Mouse (Mus musculus) cerebellum, adult 11-12 months (tissue): Measurements from ENCODE around the gene Zkscan5.
A peak's percentile ranks its signal among the peaks of the same experiment; 100 is the strongest.
"Not testable (repeated sequence)": the region's sequence is repeated elsewhere in the genome, so short reads cannot be mapped to it uniquely, and the experiment has no call there.

Experiments
- DNase-seq: peaks from one replicate; pipeline ENCODE4 v3.0.0; 2022

The Zkscan5 gene

DNA sequence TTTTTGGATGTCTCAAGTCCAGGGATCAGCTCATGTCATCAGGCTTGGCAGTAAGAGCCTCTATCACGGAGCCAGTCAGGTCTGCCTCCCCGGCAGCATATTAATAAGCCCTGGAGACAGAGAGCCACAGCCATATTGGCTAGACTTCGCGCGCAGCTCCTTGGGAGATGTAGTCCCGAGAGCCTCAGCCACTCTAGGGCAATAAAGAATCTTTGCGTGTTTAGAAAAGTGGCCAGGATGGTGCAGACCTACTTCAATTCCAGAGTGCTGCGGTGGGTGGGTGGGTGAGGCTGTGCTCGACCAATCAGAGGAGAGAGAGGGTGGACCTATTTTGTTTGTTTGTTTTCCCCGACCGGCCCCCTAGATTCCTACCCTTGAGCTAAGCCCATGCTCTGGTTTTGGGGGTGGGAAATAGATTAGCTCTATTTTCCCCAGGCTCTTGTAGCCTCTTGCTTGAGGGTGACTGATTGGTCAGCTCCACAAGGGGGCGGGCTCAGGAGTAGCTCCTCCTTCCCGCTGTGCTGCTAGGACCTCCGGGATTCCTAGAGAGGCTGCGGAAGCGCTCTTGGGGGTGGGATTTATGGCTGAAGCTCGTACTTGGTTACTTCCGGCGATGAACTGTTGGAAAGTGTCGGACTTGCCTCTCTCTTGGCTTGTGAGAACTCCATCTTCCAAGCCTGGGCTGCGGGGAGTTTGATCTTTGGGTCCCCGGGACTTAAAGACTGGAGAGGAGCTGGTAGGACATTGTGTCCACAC, at the start of gene Zkscan5:
Zkscan5 (plus strand) TSS at position 627 of the 756 bp plus-strand sequence.
- peak; percentile 99 for DNase-seq

DNA sequence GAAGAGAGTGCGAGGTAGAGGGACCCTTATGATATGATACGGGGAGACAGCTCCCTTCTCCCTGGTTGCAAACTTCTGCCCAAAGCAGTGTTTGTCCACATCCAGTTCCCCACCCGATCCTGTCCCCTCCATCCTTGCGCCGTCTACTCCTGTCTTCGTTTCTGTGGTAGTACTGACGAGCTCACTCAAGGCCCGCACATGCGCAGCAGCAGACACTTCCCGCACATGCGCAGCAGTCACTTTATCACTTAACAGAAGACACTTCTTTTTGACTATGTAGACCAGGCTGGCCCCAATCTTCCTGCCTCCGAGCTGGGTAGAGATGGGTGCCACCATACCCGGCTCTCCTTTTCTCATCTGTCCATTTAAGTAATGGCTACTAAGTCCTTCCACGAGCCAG, 43.0 kb upstream of the Zkscan5 start:
- no peak for DNase-seq

DNA sequence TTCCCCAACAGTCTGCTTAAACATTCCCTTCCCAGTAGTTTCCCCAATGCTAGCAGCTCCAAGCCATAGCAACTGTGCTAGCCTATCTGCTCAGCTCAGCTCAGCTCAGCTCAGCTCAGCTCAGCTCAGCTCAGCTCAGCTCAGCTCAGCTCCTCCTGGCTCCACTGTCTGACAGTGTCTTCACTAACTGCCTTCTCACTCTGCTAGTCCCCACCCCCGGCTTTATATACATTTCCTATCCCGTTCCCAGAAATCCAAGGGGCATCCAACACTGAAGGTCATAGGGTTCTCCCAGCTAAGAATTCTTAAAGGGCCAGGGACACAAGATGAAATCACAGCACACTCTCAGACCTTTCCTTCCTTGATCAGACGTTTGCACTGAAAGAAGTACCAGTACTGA, 39.7 kb upstream of the Zkscan5 start:
- DNase-seq = no peak

DNA sequence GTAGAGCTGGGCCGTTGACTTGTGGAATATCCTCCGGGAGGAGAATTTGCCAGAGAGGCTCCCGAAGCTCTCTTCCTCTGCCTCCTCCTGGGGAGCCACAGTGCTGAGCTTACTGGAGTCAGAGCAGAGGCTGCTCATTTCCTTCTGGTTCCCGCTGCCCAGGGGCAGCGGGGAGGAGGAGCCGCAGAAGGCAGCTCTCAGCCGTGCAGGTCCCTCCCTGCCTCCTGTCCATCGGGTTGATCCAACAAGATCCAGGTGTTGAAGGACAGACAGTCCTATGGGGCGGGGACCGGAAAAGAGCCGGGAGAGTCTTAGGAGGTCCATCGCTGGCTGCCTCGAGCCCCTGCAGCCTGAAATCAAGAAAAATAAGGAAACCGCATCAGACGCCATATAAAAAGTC, 39.2 kb upstream of the Zkscan5 start:
- DNase-seq = peak; percentile 21

DNA sequence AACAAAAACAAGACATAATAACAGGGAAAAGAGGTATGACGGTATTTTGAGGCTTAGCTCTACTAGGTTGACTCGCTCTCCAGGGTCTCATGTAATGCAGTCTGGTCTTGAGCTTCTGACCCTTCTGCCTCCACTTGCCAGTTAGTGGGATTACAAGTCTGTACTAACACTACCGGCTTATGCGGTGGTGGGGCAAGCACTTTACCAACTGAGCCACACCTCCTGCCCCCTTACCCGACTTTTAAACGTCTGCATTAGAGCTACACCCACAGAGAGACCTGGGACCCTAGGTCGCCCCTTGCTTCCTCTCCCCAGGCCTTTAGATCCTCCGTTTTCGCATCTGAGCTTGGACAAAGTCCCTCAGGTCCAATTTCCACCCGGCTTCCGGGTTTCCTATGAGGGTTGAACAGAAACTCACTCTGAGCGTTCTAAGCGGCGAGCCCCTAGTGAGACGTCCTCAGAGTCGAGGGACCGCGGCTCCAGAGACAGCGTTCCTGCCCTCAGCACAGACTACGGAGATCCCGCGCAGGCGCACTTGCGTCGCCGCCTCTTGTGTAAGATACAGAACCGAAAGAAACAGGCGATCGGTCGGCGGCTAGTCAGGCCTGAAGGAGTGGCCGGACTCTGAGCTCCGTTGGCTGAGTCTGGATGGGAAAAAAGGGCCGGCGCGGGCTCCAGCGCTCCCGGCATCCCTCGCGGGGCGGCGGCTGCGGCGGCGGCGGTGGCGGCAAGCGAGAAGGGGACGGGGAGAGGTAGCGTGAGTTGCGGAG, 37.6 kb upstream of the Zkscan5 start, which contains the start of the genes Ptcd1 and Cpsf4:
Ptcd1 (minus strand) TSS at position 573 of the 770 bp plus-strand sequence.
Cpsf4 (plus strand) TSS at position 678 of the 770 bp plus-strand sequence.
- DNase-seq = peak; percentile 98

DNA sequence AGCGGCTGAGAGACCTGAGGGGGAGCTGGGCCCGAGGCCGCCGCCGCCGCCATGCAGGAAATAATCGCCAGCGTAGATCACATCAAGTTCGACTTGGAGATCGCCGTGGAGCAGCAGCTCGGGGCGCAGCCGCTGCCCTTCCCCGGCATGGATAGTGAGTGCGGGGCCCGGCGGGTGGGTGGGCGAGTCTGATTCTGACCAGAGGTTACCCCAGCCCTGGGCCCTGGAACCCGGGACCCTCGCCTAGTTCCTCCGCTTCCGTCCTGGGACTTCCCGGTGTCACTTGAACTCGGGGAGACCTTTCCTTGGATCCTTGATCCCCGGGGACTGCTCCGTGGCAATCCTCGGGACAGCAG, 37.1 kb upstream of the Zkscan5 start:
- no peak for DNase-seq

DNA sequence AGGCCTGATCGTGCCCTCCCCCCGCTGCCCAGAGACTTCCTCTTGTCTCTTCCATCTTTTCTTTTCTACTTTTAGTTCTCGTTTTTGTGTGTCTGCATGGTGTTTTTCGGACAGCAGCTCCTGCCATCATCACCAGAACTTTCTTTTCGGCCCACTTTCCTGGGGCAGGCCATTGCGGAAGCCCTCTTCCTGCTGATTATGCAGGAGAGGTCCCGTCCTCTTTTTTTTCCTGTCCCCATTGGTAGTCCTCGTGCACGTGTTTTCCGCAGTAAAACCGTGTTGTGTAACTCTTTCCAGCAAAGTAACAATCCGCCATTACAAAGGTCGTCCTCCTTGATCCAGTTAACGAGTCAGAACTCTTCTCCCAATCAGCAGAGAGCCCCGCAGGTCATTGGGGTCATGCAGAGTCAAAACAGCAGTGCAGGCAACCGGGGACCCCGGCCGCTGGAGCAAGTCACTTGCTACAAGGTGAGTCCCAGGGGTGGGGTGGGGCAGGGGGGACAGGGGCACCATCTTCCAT, 25.8 kb upstream of the Zkscan5 start:
- no peak for DNase-seq

DNA sequence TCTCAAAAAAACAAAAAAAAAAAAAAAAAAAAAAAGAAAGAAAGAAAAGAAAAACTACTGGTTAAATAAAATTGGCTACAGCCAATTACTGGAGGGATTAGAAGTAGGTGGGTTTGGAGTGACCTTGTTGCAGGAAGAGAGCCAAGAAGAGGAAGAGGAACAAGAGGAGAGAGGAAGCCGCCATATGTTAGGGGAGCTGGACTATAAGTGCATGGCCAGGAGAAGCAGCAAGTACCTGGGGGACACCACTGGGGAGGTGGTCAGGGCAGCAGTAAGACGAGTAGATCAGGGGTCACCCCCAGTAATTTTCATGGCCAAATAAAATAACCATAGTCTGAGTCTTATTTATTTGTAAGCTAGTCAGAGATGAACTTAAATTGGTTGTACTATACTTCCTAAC, 19.1 kb upstream of the Zkscan5 start:
- no peak for DNase-seq

DNA sequence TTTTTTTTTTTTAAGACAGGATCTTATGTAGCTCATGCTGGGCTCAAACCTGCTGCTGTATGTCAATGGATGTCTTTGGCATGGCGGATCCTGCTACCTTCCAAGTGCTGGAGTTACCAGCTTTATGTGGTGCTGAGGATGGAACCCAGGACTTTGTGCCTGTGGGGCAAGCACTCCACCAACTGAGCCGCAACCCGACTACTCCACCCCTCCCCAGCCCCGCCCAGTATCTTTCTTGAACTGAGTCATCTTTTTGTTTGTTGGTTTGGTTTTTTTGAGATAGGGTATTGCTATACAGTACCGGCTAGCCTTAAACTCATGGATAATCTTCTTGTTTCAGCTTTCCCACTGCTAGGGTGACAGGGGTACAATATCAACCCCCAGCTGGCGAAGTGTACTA, 14.9 kb upstream of the Zkscan5 start:
- no peak for DNase-seq

DNA sequence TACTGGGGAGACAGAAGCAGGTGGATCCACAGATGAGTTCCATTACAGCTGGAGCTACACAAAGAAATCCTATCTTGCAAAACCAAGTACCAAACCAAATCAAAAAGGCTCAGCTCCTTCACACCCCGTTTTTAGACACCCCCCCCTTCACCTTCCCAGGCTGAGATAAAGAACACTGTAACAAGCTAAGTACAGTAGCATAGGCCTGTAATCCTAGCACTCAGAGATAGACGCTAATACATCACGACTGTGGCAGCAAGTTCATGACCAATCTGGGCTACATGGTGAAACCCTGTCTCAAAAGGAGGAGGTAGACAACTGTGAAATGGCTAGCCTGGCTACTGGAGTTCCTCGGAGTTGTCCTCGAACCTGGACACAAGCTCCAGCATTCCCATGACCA, 14.0 kb upstream of the Zkscan5 start:
- no peak for DNase-seq

DNA sequence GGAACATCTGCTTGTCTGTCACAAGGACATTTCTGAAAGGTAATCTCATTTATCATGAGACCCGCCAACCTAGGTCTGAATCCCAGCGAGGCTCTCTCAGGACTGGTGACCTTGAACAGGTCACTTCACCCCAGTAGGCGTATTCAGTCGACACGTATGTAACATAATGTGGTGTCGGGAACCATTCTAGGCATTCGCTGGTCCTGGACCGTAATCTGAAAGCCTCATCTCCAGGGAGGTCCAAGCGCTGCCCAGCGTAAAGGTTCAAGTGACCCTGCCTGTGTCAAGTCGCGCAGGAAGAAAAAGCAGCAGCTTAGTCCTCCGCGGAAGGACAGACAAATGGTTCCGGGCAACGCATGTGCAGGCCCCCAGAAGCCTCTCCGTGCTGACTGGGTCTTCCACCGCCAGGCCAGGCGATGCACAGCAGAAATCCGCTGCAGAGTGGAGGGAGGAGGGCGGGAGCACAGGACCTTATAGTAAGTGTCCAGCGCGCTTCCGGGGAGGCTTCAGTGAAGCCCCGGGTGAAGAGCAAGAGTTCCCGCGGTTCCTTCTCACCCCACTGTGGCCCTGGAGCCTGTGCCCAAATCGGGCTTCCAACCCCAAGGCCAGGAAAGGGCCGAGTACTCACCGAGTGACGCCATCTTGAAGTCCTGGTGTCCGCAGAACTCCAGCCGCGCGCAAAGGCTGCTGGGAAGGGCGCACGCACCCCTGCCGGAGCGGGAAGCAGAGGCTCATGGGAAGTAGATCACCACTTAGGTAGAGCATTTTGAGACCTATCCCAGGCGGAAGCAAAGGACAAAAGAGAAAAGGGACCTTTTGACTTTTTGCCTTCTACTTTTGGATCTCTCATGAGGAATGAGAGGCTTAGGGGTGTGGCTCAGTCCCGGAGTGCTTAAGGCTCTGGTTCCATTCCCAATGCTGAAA, 13.2 kb upstream of the Zkscan5 start:
- peak; percentile 89 for DNase-seq

DNA sequence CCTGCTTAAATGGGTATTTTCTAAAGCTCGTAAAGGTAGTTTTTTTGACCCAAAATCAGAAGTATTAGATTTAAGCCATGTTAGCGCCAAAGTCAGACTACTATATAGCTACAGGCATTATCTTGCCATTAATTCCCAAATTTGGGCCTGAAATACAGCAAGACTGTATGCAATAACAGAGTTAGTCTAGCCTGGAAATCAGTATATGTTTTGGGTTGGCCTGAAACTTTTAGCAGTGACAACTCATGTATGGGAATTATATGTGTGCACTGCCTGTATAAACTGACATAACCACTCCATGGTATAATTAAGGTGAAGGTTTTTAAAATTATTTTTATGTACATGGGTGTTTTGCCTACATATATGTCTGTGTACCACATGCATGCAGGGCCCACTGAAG, 12.4 kb upstream of the Zkscan5 start, which contains the start of gene Atp5j2:
Atp5j2 (minus strand) TSS at position 101 of the 400 bp plus-strand sequence.
- no peak for DNase-seq

DNA sequence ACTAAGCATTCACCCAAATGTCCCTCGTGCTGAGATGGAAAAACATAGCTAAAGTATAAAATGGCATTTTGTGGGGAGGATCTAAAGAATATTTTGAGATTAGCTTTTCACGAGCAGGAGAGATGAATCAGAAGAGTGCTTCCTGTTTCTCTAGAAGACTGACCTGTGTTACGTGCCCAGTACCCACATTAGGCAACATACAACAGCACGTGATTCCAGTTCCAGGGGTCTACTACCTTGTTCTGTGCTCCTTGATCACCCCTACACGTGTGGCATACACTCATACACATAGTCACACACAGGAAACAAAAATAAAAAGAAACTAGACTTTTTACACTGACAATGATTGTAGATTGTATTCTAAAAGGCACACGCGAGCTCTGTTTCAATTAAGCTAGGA, 4.0 kb upstream of the Zkscan5 start:
- DNase-seq = no peak

DNA sequence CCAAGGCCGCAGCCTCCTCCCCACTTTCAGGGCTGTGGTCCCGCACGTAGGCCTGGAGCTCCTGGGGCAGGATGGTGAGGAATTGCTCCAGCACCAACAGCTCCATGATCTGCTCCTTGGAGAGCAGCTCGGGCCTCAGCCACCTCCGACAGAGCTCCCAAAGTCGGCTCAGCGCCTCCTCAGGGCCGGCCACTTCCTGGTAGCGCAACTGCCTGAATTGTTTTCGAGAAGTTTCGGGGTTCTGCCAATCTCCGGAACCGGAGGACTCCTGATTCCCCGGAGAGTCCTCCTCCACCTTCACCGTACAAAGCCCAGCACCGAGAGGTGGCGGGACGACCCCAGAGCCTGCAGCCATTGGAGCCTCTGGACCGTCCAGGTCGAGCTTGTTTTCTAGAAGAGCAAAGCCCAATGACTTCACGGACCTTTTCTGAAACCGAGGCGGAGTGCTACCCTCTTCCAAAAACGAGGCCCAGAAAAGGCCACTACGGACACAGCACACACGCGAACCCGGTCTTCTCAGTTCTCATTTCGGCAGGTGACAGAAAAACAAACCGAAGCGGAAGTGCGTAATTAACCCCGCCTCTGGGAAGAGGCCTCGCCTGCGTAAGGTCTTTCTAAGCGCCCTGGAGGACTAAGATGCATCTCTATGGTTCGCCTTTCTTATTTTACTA, 2.9 kb upstream of the Zkscan5 start, which contains the start of gene Zkscan14:
Zkscan14 (minus strand) TSS at position 548 of the 671 bp plus-strand sequence.
- DNase-seq = peak; percentile 76

DNA sequence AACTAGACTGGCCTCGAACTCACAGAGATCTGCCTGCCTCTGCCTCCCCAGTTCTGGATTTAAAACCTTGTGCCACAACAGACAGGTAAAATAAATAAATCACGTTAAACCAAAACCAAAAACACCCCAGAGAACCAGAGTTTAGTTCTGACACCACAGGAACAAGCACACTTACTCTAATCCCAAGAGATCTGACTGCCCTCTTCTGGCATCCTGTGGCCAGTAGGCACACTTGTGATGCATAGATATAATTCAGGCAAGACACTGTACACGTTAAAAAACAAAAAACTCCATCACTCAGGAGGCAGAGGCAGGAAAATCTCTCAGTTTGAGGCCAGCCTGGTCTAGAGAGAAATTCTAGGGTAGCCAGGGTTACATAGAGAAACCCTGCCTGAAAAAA, 1.9 kb upstream of the Zkscan5 start:
- DNase-seq = no peak

DNA sequence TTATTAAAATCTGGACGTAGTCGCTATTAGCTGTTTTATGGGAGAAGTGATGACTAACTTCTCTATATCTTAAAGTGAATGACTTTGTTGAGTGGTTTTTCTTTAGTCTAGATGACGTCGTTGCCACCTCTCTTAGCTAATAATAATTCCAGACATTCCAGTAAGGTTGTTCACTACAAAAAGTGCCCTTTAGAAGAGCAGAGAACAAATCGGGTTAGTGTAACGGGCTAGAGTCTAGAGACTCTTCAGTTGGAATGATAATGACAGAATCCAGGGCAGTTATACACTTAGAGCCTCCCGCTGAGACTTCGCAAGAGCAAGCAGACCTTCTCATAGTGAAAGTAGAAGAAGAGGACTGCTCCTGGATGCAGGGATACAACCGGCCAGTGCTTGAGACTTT, 679 bp downstream of the Zkscan5 start:
- DNase-seq = no peak

DNA sequence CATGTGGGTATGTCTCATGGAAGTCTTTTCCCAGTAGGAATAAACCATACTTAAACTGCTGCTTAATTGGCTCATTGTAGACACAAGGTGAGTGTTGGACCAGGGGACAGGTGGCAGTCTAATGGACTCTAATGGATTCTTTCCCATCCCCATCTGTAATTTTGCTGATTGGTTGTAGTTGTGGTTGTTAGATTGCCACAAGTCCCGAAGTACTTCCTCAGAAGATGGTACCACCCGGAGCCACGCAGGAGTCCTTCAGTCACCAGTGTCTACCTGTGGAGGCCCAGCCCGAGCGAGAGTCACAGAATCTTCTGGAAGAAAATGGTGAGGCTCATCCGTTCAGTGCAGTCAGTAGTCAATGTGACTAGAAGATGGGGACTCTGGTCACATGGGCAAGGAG, 3.0 kb downstream of the Zkscan5 start:
- DNase-seq = no peak

DNA sequence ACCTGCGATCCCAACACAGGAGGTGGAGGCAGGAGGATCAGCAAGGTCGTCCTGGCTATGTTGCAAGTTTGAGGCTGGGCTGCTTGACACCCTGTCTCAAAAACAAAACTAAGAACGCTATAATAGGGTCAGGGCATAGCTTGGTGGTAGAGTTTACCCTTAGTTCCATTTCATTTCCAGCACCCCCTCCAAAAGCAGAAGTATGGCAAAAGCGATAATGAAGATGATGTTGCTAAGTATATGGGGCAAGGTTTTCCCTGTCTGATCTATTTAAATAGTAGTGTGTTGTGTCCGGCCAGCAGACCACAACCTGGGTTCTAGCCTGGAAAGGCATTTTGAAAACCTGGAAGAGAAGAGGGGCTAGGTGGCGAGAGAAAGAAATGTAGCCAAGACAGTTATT, 3.6 kb downstream of the Zkscan5 start:
- no peak for DNase-seq

DNA sequence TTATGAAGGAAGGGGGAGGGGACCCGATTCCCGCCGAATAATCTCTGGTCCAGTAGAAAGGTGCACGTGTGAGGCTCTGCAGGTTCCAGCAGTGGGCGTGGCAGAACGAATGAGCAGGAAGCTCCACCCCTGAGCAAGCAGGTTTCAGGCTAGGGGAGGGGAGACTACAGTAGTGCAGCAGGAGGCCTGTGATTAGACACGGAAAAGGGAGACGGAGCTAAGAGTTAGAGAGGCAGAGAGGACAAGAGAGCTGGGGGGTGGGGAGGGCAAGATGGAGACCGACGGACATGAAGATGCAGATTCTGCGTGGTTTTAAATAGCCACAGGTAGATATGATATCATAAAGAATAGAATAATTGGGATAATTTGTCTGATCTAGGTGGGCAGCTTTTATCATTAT, 4.0 kb downstream of the Zkscan5 start:
- DNase-seq = not testable (repeated sequence)

DNA sequence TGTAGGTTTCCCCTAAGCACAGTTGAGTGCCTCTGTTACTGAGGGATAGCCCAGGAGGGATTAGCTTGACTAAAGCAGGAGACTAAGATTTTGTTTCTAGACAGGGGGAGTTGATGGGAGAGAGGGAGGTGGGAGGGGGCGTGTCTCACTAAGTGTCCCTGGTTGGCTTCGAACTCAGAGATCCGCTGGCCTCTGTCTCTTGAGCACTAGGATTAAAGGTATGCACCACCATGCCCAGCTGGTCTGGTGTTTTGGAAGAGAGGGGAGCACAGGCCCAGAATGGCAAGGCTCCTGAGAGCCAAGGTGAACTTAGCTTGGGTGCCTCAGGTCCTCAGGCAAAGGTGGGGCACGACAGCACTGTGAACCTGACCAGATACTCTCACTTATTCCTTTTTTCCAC, 7.0 kb downstream of the Zkscan5 start:
- DNase-seq = no peak

DNA sequence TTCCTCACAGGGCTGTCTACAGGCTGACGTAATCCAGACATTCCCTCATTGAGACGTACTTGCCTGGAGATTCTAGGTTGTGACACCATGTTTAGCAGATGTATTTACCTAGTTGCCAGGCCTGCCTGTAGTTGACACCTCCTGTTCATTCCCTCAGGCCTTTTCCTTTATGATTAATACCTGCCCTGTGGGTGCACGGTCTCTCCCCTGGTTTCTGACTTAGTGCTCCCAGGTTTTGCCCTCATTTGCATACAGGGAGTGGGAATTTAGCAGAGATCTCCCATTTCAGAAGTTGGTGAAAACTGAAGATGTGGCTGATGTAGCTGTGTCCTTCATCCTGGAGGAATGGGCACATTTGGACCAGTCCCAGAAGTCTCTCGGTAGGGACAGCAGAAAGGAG, 7.9 kb downstream of the Zkscan5 start:
- DNase-seq = no peak

DNA sequence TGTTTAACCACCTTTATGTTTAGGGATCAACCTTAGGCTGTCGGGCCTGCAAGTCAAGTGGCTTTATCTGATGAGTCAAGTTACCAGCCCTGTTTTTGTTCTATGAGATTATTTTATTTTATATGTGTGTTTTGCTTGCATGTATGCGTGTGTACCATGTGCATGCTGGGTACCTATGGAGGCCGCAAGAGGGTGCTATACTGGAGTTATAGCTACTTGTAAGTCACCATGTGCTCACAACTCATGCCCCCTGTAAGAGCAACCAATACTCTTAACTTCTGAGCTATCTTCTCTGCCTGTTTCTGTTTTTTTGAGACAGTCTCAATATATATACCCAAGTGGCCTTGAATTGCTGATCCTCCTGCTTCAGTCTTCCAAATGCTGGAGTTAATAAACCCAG, 9.1 kb downstream of the Zkscan5 start:
- DNase-seq = no peak
